Mouse (Mus musculus) embryonic facial prominence, embryonic 10.5 days (tissue): ENCODE results near the gene Nos3. TPM values are rescaled to one million over a fixed set of nuclear protein-coding genes. Genes with fewer than 3 reads are reported as not detected.
A peak's percentile ranks its signal among the peaks of the same experiment; 100 is the strongest.

Source experiments
- DNase-seq: peaks from one replicate; pipeline ENCODE4 v3.0.0-alpha.2; 2017; ENCODE audit warnings: low spot score
- H3K27ac ChIP-seq: fragments of 300-500 bp; sonication (generic); replicated peaks from 2 replicates; pipeline ENCODE4 v1.5.1; 2016; ENCODE audit warnings: mild to moderate bottlenecking
- H3K27me3 ChIP-seq: fragments of 300-500 bp; sonication (generic); replicated peaks from 2 replicates; pipeline ENCODE4 v1.6.1; 2016; ENCODE audit warnings: low read depth, mild to moderate bottlenecking; ENCODE audit not compliant: poor library complexity, severe bottlenecking
- H3K36me3 ChIP-seq: fragments of 300-500 bp; sonication (generic); replicated peaks from 2 replicates; pipeline ENCODE4 v1.6.1; 2016; ENCODE audit warnings: mild to moderate bottlenecking, moderate library complexity
- H3K4me1 ChIP-seq: fragments of 300-500 bp; sonication (generic); 2 replicates; pipeline ENCODE4 v1.6.1; 2016
- H3K4me3 ChIP-seq: fragments of 300-500 bp; sonication (generic); 2 replicates; pipeline ENCODE4 v1.5.1; 2016; ENCODE audit warnings: mild to moderate bottlenecking, moderate library complexity
- H3K9me3 ChIP-seq: fragments of 300-500 bp; sonication (generic); 2 replicates; pipeline ENCODE4 v1.6.1; 2016; ENCODE audit warnings: mild to moderate bottlenecking
- WGBS: fragments of 180-500 bp; shearing (Covaris S2); methylation state at CpG from one replicate; pipeline ENCODE4 v1.1.7; 2016; 5-methylcytosine and 5-hydroxymethylcytosine counted together
- polyA plus RNA-seq: library from polyadenylated mRNA; unstranded; fragments of >200 nt; fragmentation: Nextera tagmentation; extraction: Ambion mirVana; gene quantifications from 2 replicates; pipeline ENCODE4 v1.2.1, GENCODE M21; 2016

Gene Nos3
- polyA plus RNA-seq, 1 experiment from 2014 or later = 7.7 TPM

DNA sequence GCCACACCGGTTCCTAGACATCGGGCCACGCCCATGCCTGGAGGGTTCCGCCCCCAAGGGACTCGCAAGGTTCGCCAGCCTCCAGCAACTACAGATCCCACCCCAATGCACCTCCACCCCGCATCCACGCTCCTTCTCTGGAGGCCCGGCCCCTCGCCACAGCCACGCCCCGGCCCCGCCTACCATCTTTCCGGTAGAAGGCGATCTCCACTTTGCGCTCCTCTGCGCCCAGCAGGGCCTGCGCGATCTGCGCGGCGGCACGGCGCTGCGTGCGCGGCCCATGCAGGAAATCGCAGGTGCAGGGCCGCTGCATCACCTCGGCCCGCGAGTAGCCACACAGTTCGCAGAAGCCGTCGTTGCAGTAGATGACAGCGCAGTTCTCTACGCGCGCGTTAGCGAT, 16.5 kb upstream of the Nos3 start:
- WGBS = under 1% methylated on average over 41 of the region's 41 CpGs
- Histone ChIP-seq H3K4me1 (peaks cover 78% of the 10 kb centered on the region), H3K27me3 (peaks cover 89% of the 10 kb centered on the region), H3K9me3 (no peaks in the 10 kb centered on the region), H3K4me3 (peak overlapping the region; percentile 64), H3K27ac (peak overlapping the region; percentile 16; the same call in 1 of the 2 replicates), H3K36me3 (no peaks in the 10 kb centered on the region)
- DNase-seq = peak; percentile 84

DNA sequence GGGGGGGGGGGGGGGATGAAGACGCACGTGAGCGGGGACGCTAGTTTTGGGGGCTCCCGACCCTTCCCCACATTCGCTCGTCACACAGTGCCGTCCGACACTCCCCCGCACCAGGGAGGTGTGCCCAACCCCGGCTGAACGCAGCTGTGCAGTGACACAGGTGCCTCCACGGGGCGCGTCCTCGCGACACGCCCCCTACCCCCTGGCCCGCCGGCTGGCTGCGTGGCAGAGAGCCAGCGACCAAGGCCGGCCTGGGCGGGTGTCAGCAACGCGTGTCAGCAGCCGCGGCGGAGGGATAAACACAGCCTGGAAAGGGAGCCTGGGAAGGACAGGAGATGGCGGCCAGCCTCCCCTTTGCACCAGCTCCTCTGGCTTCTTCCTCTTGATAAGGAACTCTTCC, 16.1 kb upstream of the Nos3 start:
- no peaks in the 10 kb centered on the region for H3K9me3 ChIP-seq
- DNase-seq = no peak
- H3K27ac ChIP-seq = peak overlapping the region; percentile 16; the same call in 1 of the 2 replicates
- WGBS = under 1% methylated on average over 29 of the region's 30 CpGs
- peaks cover 93% of the 10 kb centered on the region for H3K27me3 ChIP-seq
- H3K4me1 ChIP-seq = peaks cover 78% of the 10 kb centered on the region
- H3K4me3 ChIP-seq = peak overlapping the region; percentile 64
- H3K36me3 ChIP-seq = no peaks in the 10 kb centered on the region

DNA sequence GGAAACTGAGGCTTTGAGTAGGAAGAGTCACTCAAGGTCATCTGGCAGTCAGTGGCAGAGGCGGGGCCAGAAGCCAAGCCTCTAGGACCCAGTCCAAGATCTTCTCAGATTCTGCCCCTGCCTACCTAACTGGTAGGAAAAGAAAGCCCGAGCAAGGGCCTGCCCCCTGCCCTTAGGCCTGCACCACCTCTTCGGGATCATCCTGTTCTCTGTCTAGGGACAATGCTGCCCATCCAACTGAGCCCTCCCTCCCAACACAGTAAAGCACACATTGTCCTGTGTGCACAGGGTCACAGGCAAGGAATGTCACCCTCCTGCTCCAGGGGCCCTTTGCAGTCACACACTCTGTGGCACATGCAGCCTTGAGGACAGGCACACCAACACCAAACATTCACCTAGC, 14.5 kb upstream of the Nos3 start:
- H3K36me3 ChIP-seq = no peaks in the 10 kb centered on the region
- H3K4me1 ChIP-seq = peaks cover 69% of the 10 kb centered on the region
- peaks cover 94% of the 10 kb centered on the region for H3K27me3 ChIP-seq
- WGBS = 55% methylated on average over 3 of the region's 3 CpGs
- H3K27ac ChIP-seq = no peak overlapping the region
- H3K4me3 ChIP-seq = peak overlapping the region; percentile 77
- DNase-seq = no peak
- H3K9me3 ChIP-seq = no peaks in the 10 kb centered on the region

DNA sequence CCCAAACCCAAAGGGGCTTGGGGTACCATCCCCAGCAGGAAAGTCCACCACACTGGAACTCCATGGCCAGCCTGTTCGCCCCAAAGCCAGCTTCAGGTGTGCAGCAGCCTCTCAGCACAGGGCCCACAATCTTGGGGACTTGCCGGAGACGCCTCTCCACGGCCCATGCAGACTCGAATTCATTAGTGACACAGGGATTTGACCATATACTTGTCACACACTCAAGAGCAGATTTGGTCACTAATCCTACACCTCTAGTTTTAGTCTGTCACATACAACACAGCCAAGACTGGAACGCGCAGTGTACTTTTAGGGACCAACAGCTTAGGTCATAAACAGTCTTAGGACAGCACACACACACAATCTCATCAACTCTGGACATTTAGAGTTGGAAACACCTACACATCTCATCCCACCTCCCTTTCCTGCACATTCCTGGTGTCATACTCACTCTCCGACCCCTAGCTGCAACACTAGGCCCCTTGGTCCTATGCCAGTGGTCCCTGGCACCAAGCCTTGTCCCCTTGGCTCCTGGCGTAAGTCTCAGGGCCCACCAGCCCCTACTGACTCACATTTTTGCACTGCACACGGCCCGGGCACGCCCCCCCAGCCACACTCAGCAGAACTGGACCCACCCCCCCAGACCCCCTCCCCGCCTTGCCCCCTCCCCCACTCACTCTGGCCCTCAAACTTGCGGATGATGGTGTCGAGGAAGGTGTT, 13.9 kb upstream of the Nos3 start:
- 39% methylated on average over 14 of the region's 15 CpGs for WGBS
- Histone ChIP-seq H3K36me3 (no peaks in the 10 kb centered on the region), H3K4me1 (peaks cover 67% of the 10 kb centered on the region), H3K4me3 (peak overlapping the region; percentile 77), H3K27me3 (peaks cover 88% of the 10 kb centered on the region), H3K9me3 (no peaks in the 10 kb centered on the region), H3K27ac (peak overlapping the region; percentile 81)
- no peak for DNase-seq

DNA sequence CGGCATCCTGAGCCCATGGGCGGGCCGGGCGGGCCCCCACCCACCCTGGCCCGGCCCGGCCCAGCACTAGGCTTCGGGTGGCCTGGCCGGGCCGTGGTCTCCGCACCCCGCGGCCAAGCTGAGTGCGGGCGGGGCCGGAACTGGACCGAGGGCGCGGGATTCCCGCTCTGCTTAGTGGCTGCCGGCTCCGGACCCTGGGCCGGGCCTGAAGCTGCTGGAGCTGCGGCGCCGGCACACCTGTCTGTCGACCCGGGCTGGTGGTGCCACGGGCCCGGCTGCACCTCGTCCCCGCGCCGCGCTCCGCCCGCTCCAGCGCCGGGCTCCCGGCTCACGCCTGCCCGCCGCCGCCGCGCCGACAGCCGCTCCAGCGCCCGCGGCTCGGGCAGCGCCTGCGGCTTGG, 13.3 kb upstream of the Nos3 start, which contains the start of gene Kcnh2:
Gene Kcnh2, minus strand, starts transcription at position 327 of the 400 bp plus-strand sequence.
- under 1% methylated on average over 53 of the region's 53 CpGs for WGBS
- no peaks in the 10 kb centered on the region for H3K36me3 ChIP-seq
- peak within 1 kb of the TSS; percentile 77 for H3K4me3 ChIP-seq
- DNase-seq = no peak
- H3K9me3 ChIP-seq = no peaks in the 10 kb centered on the region
- peaks cover 82% of the 10 kb centered on the region for H3K27me3 ChIP-seq
- peak within 1 kb of the TSS; percentile 81 for H3K27ac ChIP-seq
- peaks cover 67% of the 10 kb centered on the region for H3K4me1 ChIP-seq

DNA sequence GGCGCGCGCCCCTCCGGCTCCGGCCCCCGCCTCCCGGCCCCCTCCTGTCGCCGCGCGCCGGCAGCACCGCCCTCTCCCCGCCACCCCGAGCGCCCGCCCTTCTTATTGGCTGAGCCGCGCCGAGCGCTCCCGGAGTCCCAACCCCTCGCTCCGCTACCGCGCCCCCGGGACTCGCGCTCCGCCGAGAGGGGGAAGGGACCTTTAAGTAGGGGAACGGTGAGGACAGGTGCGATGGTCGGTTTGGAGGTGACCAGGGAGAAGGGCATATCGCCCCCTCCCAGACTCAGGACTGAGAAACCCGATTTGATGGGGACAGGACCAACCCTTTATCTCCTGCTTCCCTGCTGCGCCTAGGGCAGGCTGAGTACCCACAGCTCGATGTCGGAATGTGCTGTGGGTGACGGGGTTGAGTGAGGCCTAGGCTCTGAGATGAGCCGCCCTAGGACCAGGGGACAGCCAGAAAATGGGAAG, 12.9 kb upstream of the Nos3 start:
- no peaks in the 10 kb centered on the region for H3K9me3 ChIP-seq
- H3K27me3 ChIP-seq = peaks cover 78% of the 10 kb centered on the region
- peak overlapping the region; percentile 77 for H3K4me3 ChIP-seq
- H3K4me1 ChIP-seq = peaks cover 67% of the 10 kb centered on the region
- H3K27ac ChIP-seq = peak overlapping the region; percentile 81
- DNase-seq = peak; percentile 94
- under 1% methylated on average over 41 of the region's 41 CpGs for WGBS
- no peaks in the 10 kb centered on the region for H3K36me3 ChIP-seq

DNA sequence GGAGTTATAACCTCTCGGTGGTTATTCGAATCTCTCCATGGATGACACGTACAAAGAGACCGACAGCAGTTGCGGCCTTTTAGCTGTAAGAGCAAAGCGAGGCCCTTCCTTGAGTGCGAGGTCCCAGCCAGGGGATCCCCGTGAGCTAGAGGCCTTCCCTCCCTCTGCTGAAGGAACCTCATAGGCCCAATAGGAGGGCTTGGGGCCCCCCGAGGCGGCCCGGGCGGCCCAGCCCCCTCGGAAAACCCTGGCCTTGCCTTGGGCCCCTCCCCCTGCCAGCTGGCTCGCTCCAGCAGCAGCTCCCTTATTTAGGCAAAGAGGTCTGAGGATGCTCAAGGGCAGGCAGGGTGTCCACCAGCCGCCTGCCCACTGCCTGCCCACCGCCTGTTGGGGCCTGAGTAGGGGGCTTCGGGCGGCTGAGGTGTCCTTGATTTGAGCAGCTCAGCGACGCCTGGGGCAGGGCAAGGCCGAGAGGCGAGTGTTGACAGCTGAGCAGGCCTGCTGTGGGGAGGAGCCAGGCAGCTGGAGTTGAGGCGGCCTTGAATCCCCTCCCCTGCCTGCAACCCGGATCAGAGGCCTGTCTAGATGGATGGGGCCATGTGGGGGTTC, 12.3 kb upstream of the Nos3 start:
- Histone ChIP-seq H3K27ac (peak overlapping the region; percentile 81), H3K4me3 (peak overlapping the region; percentile 77), H3K36me3 (no peaks in the 10 kb centered on the region), H3K27me3 (peaks cover 72% of the 10 kb centered on the region), H3K4me1 (peaks cover 66% of the 10 kb centered on the region), H3K9me3 (no peaks in the 10 kb centered on the region)
- DNase-seq = peak; percentile 79
- WGBS = under 1% methylated on average over 24 of the region's 24 CpGs

DNA sequence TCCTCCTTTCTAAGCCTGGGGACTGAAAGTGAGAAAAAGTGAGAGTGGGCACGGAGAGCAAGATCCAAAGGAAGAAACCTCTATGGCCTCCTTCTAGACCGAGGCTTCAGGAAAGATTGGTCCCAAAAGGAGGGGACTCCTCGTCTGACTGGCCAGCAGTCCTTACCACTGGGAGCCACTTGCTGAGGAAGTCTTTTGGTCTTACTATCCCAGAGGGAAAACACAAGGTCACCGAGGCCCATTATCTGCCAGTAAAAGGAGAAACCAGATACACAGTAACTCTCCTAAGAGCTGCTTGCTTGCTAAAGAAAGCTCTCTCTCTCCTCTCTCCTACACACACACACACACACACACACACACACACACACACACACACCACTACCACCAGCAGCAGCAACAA, 11.3 kb upstream of the Nos3 start:
- Histone ChIP-seq H3K27ac (peak overlapping the region; percentile 81), H3K4me3 (peak overlapping the region; percentile 77; the same call in 1 of the 2 replicates), H3K9me3 (no peaks in the 10 kb centered on the region), H3K36me3 (no peaks in the 10 kb centered on the region), H3K27me3 (peaks cover 62% of the 10 kb centered on the region), H3K4me1 (peaks cover 56% of the 10 kb centered on the region)
- 31% methylated on average over 4 of the region's 4 CpGs for WGBS
- no peak for DNase-seq

DNA sequence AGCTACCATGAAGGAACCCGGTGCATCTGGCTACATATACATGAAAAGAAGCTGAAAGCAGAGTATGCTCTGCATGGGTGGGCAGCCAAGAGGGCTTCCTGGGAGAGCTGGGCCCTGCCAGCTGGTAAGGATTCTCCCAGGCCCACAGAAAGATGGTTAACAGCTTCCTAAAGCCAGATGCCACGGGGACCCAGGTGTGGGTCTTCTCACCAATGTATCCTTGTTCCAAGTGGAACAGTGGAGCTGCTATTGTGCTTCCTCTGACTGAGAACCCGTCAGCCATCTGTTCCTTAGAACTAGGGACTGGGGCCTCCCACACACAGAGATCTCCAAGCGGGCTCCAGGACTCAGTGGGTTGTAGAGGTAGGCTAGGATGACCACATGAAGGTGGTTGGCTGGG, 7.8 kb upstream of the Nos3 start:
- DNase-seq = no peak
- H3K27ac ChIP-seq = no peak overlapping the region
- 64% methylated on average over 4 of the region's 4 CpGs for WGBS

DNA sequence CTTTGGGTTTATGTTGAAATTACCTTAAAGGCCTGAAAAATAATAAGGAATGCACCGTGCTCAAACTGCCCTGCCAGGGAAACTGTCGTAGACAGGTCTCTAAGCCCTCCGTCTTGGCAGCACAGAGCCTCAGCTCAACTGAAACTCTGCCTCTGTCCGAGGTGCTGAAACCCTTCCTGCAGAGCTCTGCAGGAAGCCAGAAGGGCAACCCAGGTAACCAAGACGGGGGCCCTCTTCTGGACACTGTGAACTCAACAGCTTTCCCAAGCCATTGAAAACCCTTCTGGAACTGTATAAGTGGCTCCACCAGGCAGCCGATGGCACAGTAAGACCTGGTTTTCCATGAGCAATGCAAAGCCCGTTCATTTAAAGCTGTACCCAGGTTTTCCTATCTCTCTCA, 7.1 kb upstream of the Nos3 start:
- peaks cover 20% of the 10 kb centered on the region for H3K4me1 ChIP-seq
- H3K36me3 ChIP-seq = no peaks in the 10 kb centered on the region
- H3K27me3 ChIP-seq = peaks cover 23% of the 10 kb centered on the region
- no peaks in the 10 kb centered on the region for H3K9me3 ChIP-seq
- H3K4me3 ChIP-seq = no peak overlapping the region
- 14% methylated on average over 7 of the region's 7 CpGs for WGBS
- peak; percentile 91 for DNase-seq
- H3K27ac ChIP-seq = no peak overlapping the region

More for the DNA sequence above, 7.8 kb upstream of the Nos3 start:
- Histone ChIP-seq H3K9me3 (no peaks in the 10 kb centered on the region), H3K4me3 (no peak overlapping the region), H3K36me3 (no peaks in the 10 kb centered on the region), H3K27me3 (peaks cover 30% of the 10 kb centered on the region), H3K4me1 (peaks cover 27% of the 10 kb centered on the region)

DNA sequence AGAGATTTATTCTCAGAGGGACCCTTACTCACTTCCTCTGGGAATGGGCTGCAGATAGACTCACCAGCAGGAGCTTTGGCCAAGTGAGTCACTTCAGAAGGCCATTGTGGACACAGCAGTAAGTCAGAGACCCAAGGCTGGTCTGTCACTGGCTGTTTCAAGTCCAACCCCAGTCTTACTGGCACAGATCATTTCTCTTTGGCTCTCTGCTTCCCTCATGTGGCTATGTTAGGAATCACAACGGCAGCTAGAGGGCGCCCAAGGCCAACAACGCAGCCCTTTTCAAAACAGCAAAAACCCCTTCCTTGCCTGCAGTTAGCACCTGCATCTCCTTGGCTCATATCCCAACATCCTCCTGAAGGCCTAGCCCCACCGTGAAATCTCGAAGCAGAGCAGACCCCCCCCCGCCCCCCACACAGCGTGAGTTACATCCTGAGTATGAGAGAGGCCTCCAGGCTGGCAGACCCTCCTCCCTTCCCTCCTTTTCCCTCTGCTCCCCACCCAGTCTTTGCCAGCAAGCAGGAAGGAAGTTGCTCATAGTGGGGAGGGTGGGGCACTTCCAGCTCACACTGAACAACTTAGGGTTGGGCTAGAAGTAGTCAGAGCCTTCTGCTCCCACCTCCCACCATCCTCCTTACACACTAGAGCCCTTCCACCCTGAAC, 3.7 kb upstream of the Nos3 start:
- peaks cover 9% of the 10 kb centered on the region for H3K4me1 ChIP-seq
- H3K9me3 ChIP-seq = no peaks in the 10 kb centered on the region
- no peak overlapping the region for H3K4me3 ChIP-seq
- no peaks in the 10 kb centered on the region for H3K27me3 ChIP-seq
- H3K27ac ChIP-seq = no peak overlapping the region
- H3K36me3 ChIP-seq = no peaks in the 10 kb centered on the region
- 2% methylated on average over 7 of the region's 7 CpGs for WGBS
- DNase-seq = peak; percentile 81

DNA sequence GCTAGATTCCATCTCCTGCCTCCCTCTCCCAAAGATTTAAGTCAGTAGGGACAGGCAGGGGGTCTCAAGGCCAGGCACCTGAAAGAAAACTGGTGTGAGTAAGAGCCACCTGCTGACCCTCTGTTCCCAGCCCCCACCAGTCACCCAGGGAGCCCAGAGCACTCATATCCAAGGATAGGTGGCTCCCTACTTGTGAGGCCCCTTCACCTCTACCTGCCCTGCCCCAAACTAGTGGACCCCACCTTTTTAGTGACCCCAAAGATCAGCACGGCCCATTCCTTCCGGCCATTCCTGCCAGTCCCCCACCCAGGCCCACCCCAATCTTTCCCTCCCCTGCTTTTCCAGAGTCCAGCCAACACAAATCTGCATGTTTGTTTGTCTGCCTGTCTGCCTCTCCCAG, 1.1 kb upstream of the Nos3 start:
- Histone ChIP-seq H3K27me3 (0 out of 2 replicates have a peak, but pooled peaks cover 3% of the 10 kb centered on the region), H3K27ac (no peak overlapping the region), H3K4me3 (no peak overlapping the region), H3K36me3 (no peaks in the 10 kb centered on the region), H3K9me3 (no peaks in the 10 kb centered on the region), H3K4me1 (peaks cover 14% of the 10 kb centered on the region)
- DNase-seq = no peak
- 81% methylated on average over 2 of the region's 2 CpGs for WGBS
